8 mouse cellular contexts compared by ENCODE assay signal in genomic region chr12:55489986-55490721, GRCm38 (mm10). TPM values are rescaled to one million over a fixed set of nuclear protein-coding genes. Genes with fewer than 3 reads are reported as not detected.
DNase-seq lines count a peak whose midpoint lies in the region; ATAC-seq lines count a peak whose summit lies in the region.

No protein-coding gene starts in this region.

- peak overlapping the region; percentile 82; the same call in 1 of the 2 replicates for H3K4me2 ChIP-seq in hindbrain, embryonic 13.5 days
- H3K4me2 ChIP-seq in liver, embryonic 12.5 days, result peak overlapping the region; percentile 21; the same call in 1 of the 2 replicates

- WGBS in hindbrain, embryonic 13.5 days, result 90% methylated on average over 14 of the region's 14 CpGs
- WGBS in hindbrain, embryonic 10.5 days, result 89% methylated on average over 14 of the region's 14 CpGs
- WGBS in liver, embryonic 12.5 days (ENCODE audit: insufficient replicate concordance), result 87% methylated on average over 14 of the region's 14 CpGs

- H3K36me3 ChIP-seq in hindbrain, embryonic 13.5 days, result peaks cover 52% of the 10 kb centered on the region
- peaks cover 44% of the 10 kb centered on the region for H3K36me3 ChIP-seq in hindbrain, embryonic 10.5 days
- peaks cover 30% of the 10 kb centered on the region for H3K36me3 ChIP-seq in liver, embryonic 12.5 days

- no peak for DNase-seq in hindbrain, embryonic 10.5 days (ENCODE audit: low spot score)
- DNase-seq in urinary bladder, adult 2 months (ENCODE audit: low spot score), result peak; percentile 25
- DNase-seq in urinary bladder, postnatal 36 days (ENCODE audit: low spot score in 2 of 2), result no peak
- no peak for DNase-seq in thymus, adult 18-20 months
- DNase-seq in cerebellum, adult 9-10 months, result no peak

- no peak for ATAC-seq in hindbrain, embryonic 13.5 days (ENCODE audit: low FRiP score)
- ATAC-seq in liver, embryonic 12.5 days, result no peak
- no peak for ATAC-seq in erythroblast, adult 5-6 weeks (replicated peaks; ENCODE audit: low FRiP score, poor library complexity, severe bottlenecking)

- H3K27me3 ChIP-seq in hindbrain, embryonic 13.5 days, result no peaks in the 10 kb centered on the region
- no peaks in the 10 kb centered on the region for H3K27me3 ChIP-seq in hindbrain, embryonic 10.5 days (ENCODE audit: insufficient read depth, poor library complexity, severe bottlenecking)
- H3K27me3 ChIP-seq in liver, embryonic 12.5 days (replicated peaks), result no peaks in the 10 kb centered on the region

- no peak overlapping the region for H3K9ac ChIP-seq in hindbrain, embryonic 13.5 days
- H3K9ac ChIP-seq in liver, embryonic 12.5 days, result no peak overlapping the region

- H3K9me3 ChIP-seq in hindbrain, embryonic 13.5 days, result no peaks in the 10 kb centered on the region
- H3K9me3 ChIP-seq in hindbrain, embryonic 10.5 days, result no peaks in the 10 kb centered on the region
- no peaks in the 10 kb centered on the region for H3K9me3 ChIP-seq in liver, embryonic 12.5 days (replicated peaks)

- 0 out of 2 replicates have a peak overlapping the region, but pooled peaks have one; percentile 8 for H3K27ac ChIP-seq in hindbrain, embryonic 13.5 days
- no peak overlapping the region for H3K27ac ChIP-seq in hindbrain, embryonic 10.5 days
- H3K27ac ChIP-seq in liver, embryonic 12.5 days, result no peak overlapping the region

- no peak overlapping the region for H3K4me3 ChIP-seq in hindbrain, embryonic 13.5 days
- H3K4me3 ChIP-seq in hindbrain, embryonic 10.5 days, result no peak overlapping the region
- no peak overlapping the region for H3K4me3 ChIP-seq in liver, embryonic 12.5 days

- peaks cover 32% of the 10 kb centered on the region for H3K4me1 ChIP-seq in hindbrain, embryonic 13.5 days (replicated peaks)
- peaks cover 30% of the 10 kb centered on the region for H3K4me1 ChIP-seq in hindbrain, embryonic 10.5 days (replicated peaks)
- peaks cover 41% of the 10 kb centered on the region for H3K4me1 ChIP-seq in liver, embryonic 12.5 days

RNA-seq across cellular contexts. Expression of gene Nfkbia, which starts 2.3 kb away (rescaled TPM):
- polyA plus RNA-seq in hindbrain, embryonic 13.5 days (2015; fragmentation: Nextera tagmentation; extraction: Ambion mirVana), result 55.3 and 60.7 TPM in 2 replicates
- 33.8 and 37.1 TPM in 2 replicates for polyA plus RNA-seq in hindbrain, embryonic 10.5 days (2016; fragmentation: Nextera tagmentation; extraction: Ambion mirVana)
- 69.7 and 83.8 TPM in 2 replicates for polyA plus RNA-seq in urinary bladder, adult 2 months (2012; rRNA removed)
- 14.5 and 15.7 TPM in 2 replicates for polyA plus RNA-seq in liver, embryonic 12.5 days (2016; fragmentation: Nextera tagmentation; extraction: Ambion mirVana)
- total RNA-seq in erythroblast, adult 5-6 weeks (2015; ENCODE audit: low replicate concordance), result 13.4 and 14.8 TPM in 2 replicates
- 14.1 and 20.5 TPM in 2 replicates for total RNA-seq in erythroblast, adult 5-6 weeks (2017; ENCODE audit: low replicate concordance)
